8 mouse cellular contexts compared by ENCODE assay signal in the genomic region with DNA sequence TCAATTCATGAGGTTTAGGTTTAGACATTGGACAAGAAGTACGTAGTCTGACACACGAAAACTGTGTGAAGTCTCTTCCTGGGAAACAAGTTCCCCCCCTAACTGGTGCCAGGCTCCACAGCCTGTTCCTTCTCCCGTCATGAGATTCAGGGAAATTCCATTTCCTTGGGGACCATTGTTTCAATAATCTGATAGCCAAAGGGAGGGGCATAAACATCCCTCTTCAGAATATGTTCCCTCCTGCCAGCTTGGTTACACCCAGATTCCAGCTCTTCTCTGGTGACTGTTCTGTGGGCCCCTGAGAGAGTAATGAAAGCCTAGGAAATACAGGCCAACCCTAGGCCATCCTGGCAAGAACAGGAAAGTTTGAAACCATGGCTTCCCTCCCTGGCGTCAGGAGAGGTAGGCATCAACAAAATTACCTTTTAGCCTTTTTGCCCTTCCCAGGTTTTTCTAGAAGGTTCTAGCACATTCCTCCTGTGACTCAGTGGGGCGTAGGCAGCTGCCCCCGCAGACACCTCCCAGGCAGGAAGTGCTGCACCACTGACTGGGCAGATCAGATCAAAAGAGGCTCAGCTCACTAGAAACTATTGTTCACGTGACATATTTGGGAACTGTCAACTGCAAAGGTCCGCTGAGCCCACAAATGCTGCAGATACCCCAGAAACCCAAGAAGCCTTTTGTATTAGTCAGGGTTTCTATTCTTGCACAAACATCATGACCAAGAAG.
DNase-seq lines count a peak whose midpoint lies in the region; ATAC-seq and TF ChIP-seq lines count a peak whose summit lies in the region.

No protein-coding gene starts in this region.

- H3K27ac ChIP-seq in lung, embryonic 14.5 days (ENCODE audit: low read depth) = 0 out of 2 replicates have a peak overlapping the region, but pooled peaks have one; percentile 83
- H3K27ac ChIP-seq in liver, embryonic 11.5 days (ENCODE audit: low read depth, low read length) = no peak overlapping the region
- no peak overlapping the region for H3K27ac ChIP-seq in midbrain, embryonic 13.5 days
- H3K27ac ChIP-seq in hindbrain, embryonic 11.5 days (ENCODE audit: low read depth, low read length) = no peak overlapping the region

- H3K4me3 ChIP-seq in lung, embryonic 14.5 days (ENCODE audit: low read depth, low read length) = no peak overlapping the region
- no peak overlapping the region for H3K4me3 ChIP-seq in liver, embryonic 11.5 days (ENCODE audit: low read depth, low read length)
- no peak overlapping the region for H3K4me3 ChIP-seq in midbrain, embryonic 13.5 days (replicated peaks)
- no peak overlapping the region for H3K4me3 ChIP-seq in hindbrain, embryonic 11.5 days (ENCODE audit: low read depth, low read length)

- H3K9ac ChIP-seq in lung, embryonic 14.5 days = no peak overlapping the region
- H3K9ac ChIP-seq in liver, embryonic 11.5 days (ENCODE audit: low read depth, low read length) = no peak overlapping the region
- H3K9ac ChIP-seq in midbrain, embryonic 13.5 days (replicated peaks) = no peak overlapping the region
- no peak overlapping the region for H3K9ac ChIP-seq in hindbrain, embryonic 11.5 days (ENCODE audit: low read depth, low read length)

- WGBS in lung, embryonic 14.5 days = 79% methylated on average over 8 of the region's 8 CpGs
- 58% methylated on average over 8 of the region's 8 CpGs for WGBS in liver, embryonic 11.5 days
- 83% methylated on average over 8 of the region's 8 CpGs for WGBS in midbrain, embryonic 13.5 days
- WGBS in hindbrain, embryonic 11.5 days = 77% methylated on average over 8 of the region's 8 CpGs

- no peaks in the 10 kb centered on the region for H3K9me3 ChIP-seq in lung, embryonic 14.5 days (ENCODE audit: low read depth, low read length)
- H3K9me3 ChIP-seq in liver, embryonic 11.5 days (ENCODE audit: control insufficient read depth, low read length) = no peaks in the 10 kb centered on the region
- H3K9me3 ChIP-seq in midbrain, embryonic 13.5 days = no peaks in the 10 kb centered on the region
- H3K9me3 ChIP-seq in hindbrain, embryonic 11.5 days (ENCODE audit: control insufficient read depth, low read length) = no peaks in the 10 kb centered on the region

- no peaks in the 10 kb centered on the region for H3K27me3 ChIP-seq in lung, embryonic 14.5 days (ENCODE audit: insufficient read depth, low read length)
- H3K27me3 ChIP-seq in liver, embryonic 11.5 days (replicated peaks; ENCODE audit: control insufficient read depth, insufficient read depth, low read length) = no peaks in the 10 kb centered on the region
- no peaks in the 10 kb centered on the region for H3K27me3 ChIP-seq in midbrain, embryonic 13.5 days
- no peaks in the 10 kb centered on the region for H3K27me3 ChIP-seq in hindbrain, embryonic 11.5 days (ENCODE audit: control insufficient read depth, insufficient read depth, low read length)

- no peak for DNase-seq in lung, embryonic 14.5 days
- DNase-seq in lung, postnatal 14 days = no peak
- peak; percentile 28 for DNase-seq in NIH3T3 (ENCODE audit: low read depth)
- DNase-seq in liver, embryonic 11.5 days (ENCODE audit: low spot score) = no peak
- DNase-seq in spleen, postnatal 36 days (ENCODE audit: low spot score in 2 of 2) = peak; percentile 70 to 74
- DNase-seq in cerebellum, postnatal 4 days (ENCODE audit: low spot score in 2 of 2) = no peak
- no peak for DNase-seq in hindbrain, embryonic 11.5 days (ENCODE audit: low spot score)

- H3K4me1 ChIP-seq in lung, embryonic 14.5 days (ENCODE audit: insufficient read depth) = peaks cover 19% of the 10 kb centered on the region; the same call in 1 of the 2 replicates
- H3K4me1 ChIP-seq in liver, embryonic 11.5 days (replicated peaks; ENCODE audit: control insufficient read depth, insufficient read depth, low read length) = peaks cover 18% of the 10 kb centered on the region
- H3K4me1 ChIP-seq in midbrain, embryonic 13.5 days (replicated peaks) = peaks cover 25% of the 10 kb centered on the region
- H3K4me1 ChIP-seq in hindbrain, embryonic 11.5 days (replicated peaks; ENCODE audit: control insufficient read depth, insufficient read depth, low read length) = no peaks in the 10 kb centered on the region

- ATAC-seq in lung, embryonic 14.5 days (ENCODE audit: insufficient read depth) = no peak
- peak; percentile 66 for ATAC-seq in liver, embryonic 11.5 days (replicated peaks; ENCODE audit: low FRiP score)
- ATAC-seq in midbrain, embryonic 13.5 days = no peak
- no peak for ATAC-seq in hindbrain, embryonic 11.5 days (ENCODE audit: low FRiP score)

- no peaks in the 10 kb centered on the region for H3K36me3 ChIP-seq in lung, embryonic 14.5 days (ENCODE audit: insufficient read depth)
- H3K36me3 ChIP-seq in liver, embryonic 11.5 days (ENCODE audit: control insufficient read depth, insufficient read depth, low read length) = no peaks in the 10 kb centered on the region
- no peaks in the 10 kb centered on the region for H3K36me3 ChIP-seq in midbrain, embryonic 13.5 days
- no peaks in the 10 kb centered on the region for H3K36me3 ChIP-seq in hindbrain, embryonic 11.5 days (ENCODE audit: control insufficient read depth, insufficient read depth, low read length)

- no peak for TF ChIP-seq CTCF in lung, embryonic 14.5 days (IDR thresholded peaks at IDR 0.05; ENCODE audit: low read depth)

- H3K4me2 ChIP-seq in lung, embryonic 14.5 days = no peak overlapping the region
- H3K4me2 ChIP-seq in liver, embryonic 11.5 days = no peak overlapping the region
- H3K4me2 ChIP-seq in midbrain, embryonic 13.5 days (replicated peaks) = no peak overlapping the region
- H3K4me2 ChIP-seq in hindbrain, embryonic 11.5 days (replicated peaks; ENCODE audit: low read depth, low read length) = no peak overlapping the region

Comparison
In these comparisons a context has a peak if more than half of its experiments do, and no peak if none do; other contexts are left out.
1. DNase-seq: peak in NIH3T3 (single experiment) and spleen, postnatal 36 days (2 of 2); none in lung, embryonic 14.5 days (single experiment), lung, postnatal 14 days (single experiment), liver, embryonic 11.5 days (single experiment), cerebellum, postnatal 4 days (0 of 2) and hindbrain, embryonic 11.5 days (single experiment).